Mouse (Mus musculus): ENCODE results near the gene Ndufv1.

DNA sequence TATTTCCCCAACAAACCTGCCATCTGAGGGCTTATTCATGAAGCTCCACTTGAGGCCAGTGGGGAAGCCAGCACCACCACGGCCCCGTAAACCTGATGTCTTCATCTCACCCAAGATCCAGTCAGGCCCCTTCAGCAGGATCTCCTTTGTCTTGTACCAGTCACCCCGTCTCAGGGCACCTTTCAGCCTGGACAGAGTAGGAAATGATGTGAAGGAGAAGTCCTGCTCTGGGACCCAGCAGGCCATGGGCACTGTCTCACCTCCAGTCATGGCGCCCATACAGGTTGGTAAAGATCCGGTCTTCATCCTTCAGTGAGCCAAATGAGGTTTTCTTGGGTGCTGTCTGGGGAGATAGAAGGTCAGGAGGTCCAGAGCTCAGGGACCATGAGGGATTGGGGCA is 1.5 kb downstream of the Ndufv1 start:
- no peak for TF ChIP-seq TAL1 (conservative IDR thresholded peaks at IDR 0.05; ENCODE audit: low read depth, low read length)
- TF ChIP-seq CTCF (IDR thresholded peaks at IDR 0.05; ENCODE audit: low read depth, low read length): no peak
